In the genomic region with DNA sequence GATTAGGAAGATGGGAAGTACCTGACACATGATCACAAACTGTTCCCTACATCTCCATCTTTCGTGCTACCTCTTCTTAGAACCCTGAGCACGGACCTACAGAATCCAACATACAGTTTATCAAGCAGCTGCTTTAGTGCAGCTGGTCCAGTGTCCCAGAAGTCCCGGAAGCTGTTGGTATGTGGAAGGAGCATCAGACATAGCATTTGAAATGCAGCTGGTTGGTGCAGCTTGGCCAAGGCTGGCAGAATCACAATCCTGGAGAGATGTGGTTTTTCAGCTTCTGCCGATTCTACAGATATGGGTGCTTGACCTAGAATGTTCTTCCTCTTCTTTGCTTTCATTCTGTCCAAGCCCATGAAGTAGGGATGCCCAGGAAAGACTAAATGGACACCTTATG, we compare ENCODE assay signal across 31 mouse cellular contexts.
"Had no signal": no experiment of that assay in that cellular context is flagged by ENCODE, and none has a peak within 500 bp of the region (broad histone marks: within the 10 kb centered on the region; RNA-seq: fewer than 3 reads in every experiment).

No protein-coding gene starts in this region.

- H3K9ac ChIP-seq: limb, embryonic 12.5 days; limb, embryonic 13.5 days; limb, embryonic 15.5 days; liver, embryonic 12.5 days; liver, embryonic 13.5 days; liver, embryonic 14.5 days; liver, embryonic 15.5 days; liver, postnatal 0 days; lung, embryonic 14.5 days; lung, embryonic 15.5 days; midbrain, embryonic 12.5 days; midbrain, embryonic 15.5 days; neural tube, embryonic 12.5 days; neural tube, embryonic 13.5 days had no signal

- ATAC-seq: liver, embryonic 12.5 days; liver, postnatal 0 days; lung, postnatal 0 days; midbrain, embryonic 15.5 days; midbrain, embryonic 16.5 days had no signal

- H3K36me3 ChIP-seq: limb, embryonic 10.5 days; limb, embryonic 12.5 days; limb, embryonic 13.5 days; limb, embryonic 15.5 days; liver, embryonic 12.5 days; liver, embryonic 13.5 days; liver, embryonic 15.5 days; lung, embryonic 15.5 days; midbrain, embryonic 10.5 days; midbrain, embryonic 12.5 days; midbrain, embryonic 15.5 days; neural tube, embryonic 12.5 days; neural tube, embryonic 13.5 days had no signal

- H3K27me3 ChIP-seq: limb, embryonic 12.5 days; limb, embryonic 13.5 days; limb, embryonic 15.5 days; liver, embryonic 12.5 days; liver, embryonic 13.5 days; liver, embryonic 15.5 days; lung, embryonic 15.5 days; megakaryocyte, embryonic 14.5 days; midbrain, embryonic 12.5 days; midbrain, embryonic 15.5 days; neural tube, embryonic 12.5 days; neural tube, embryonic 13.5 days had no signal

- H3K4me3 ChIP-seq: limb, embryonic 10.5 days; limb, embryonic 12.5 days; limb, embryonic 13.5 days; limb, embryonic 15.5 days; liver, embryonic 12.5 days; liver, embryonic 13.5 days; liver, embryonic 15.5 days; lung, embryonic 15.5 days; megakaryocyte, embryonic 14.5 days; midbrain, embryonic 10.5 days; midbrain, embryonic 12.5 days; midbrain, embryonic 15.5 days; myocyte; neural tube, embryonic 12.5 days; neural tube, embryonic 13.5 days had no signal

- H3K4me2 ChIP-seq: limb, embryonic 12.5 days; limb, embryonic 13.5 days; limb, embryonic 15.5 days; liver, embryonic 11.5 days; liver, embryonic 12.5 days; liver, embryonic 13.5 days; liver, embryonic 15.5 days; lung, embryonic 14.5 days; lung, embryonic 15.5 days; midbrain, embryonic 12.5 days; midbrain, embryonic 15.5 days; neural tube, embryonic 12.5 days; neural tube, embryonic 13.5 days had no signal

- H3K9me3 ChIP-seq: limb, embryonic 10.5 days; limb, embryonic 12.5 days; limb, embryonic 15.5 days; liver, embryonic 12.5 days; liver, embryonic 15.5 days; lung, embryonic 15.5 days; midbrain, embryonic 15.5 days; neural tube, embryonic 13.5 days had no signal

- H3K27ac ChIP-seq: limb, embryonic 10.5 days; limb, embryonic 12.5 days; limb, embryonic 13.5 days; limb, embryonic 15.5 days; liver, embryonic 12.5 days; liver, embryonic 13.5 days; liver, embryonic 14.5 days; liver, embryonic 15.5 days; lung, embryonic 15.5 days; macrophage; midbrain, embryonic 10.5 days; midbrain, embryonic 12.5 days; midbrain, embryonic 15.5 days; neural tube, embryonic 12.5 days; neural tube, embryonic 13.5 days had no signal

- DNase-seq: left cerebral cortex, postnatal 4 days; liver; liver, embryonic 13.5 days; liver, postnatal 0 days; lung, adult 18-20 months; lung, adult 2 months; lung, embryonic 14.5 days; lung, postnatal 10 days; lung, postnatal 14 days; lung, postnatal 36 days; lung, postnatal 4 days; midbrain, embryonic 14.5 days had no signal

- H3K4me1 ChIP-seq: limb, embryonic 10.5 days; limb, embryonic 12.5 days; limb, embryonic 13.5 days; limb, embryonic 15.5 days; liver, embryonic 12.5 days; liver, embryonic 13.5 days; liver, embryonic 15.5 days; lung, embryonic 15.5 days; megakaryocyte, embryonic 14.5 days; midbrain, embryonic 10.5 days; midbrain, embryonic 12.5 days; neural tube, embryonic 12.5 days had no signal
